Mouse (Mus musculus): ENCODE data around the gene Tbc1d24.

The Tbc1d24 gene

GRCm38 (mm10) chr17:24209916-24210240 is 4.5 kb upstream of the Tbc1d24 start:
- no peak for DNase-seq (ENCODE audit: low spot score)

- peak; percentile 46 for DNase-seq (ENCODE audit: low spot score)
Observed at GRCm38 (mm10) chr17:24209043-24209915, 3.9 kb upstream of the Tbc1d24 start, which contains the start of gene Ntn3. Gene Ntn3, minus strand, starts transcription at chr17:24209531.

GRCm38 (mm10) chr17:24208641-24209042 is 3.3 kb upstream of the Tbc1d24 start:
- DNase-seq (ENCODE audit: low spot score) = peak; percentile 48

GRCm38 (mm10) chr17:24207768-24208640 is 2.6 kb upstream of the Tbc1d24 start:
- no peak for DNase-seq (ENCODE audit: low spot score)

- DNase-seq (ENCODE audit: low spot score) = peak; percentile 64
Observed at GRCm38 (mm10) chr17:24206451-24207351, 1.3 kb upstream of the Tbc1d24 start.

GRCm38 (mm10) chr17:24205908-24206361 is 573 bp upstream of the Tbc1d24 start:
- peak; percentile 43 for DNase-seq (ENCODE audit: low spot score)

GRCm38 (mm10) chr17:24204846-24205245 is 516 bp downstream of the Tbc1d24 start:
- DNase-seq (ENCODE audit: low spot score) = no peak

- no peak for DNase-seq (ENCODE audit: low spot score)
Observed at GRCm38 (mm10) chr17:24203611-24204534, 1.5 kb downstream of the Tbc1d24 start.

GRCm38 (mm10) chr17:24203068-24203467 is 2.3 kb downstream of the Tbc1d24 start:
- no peak for DNase-seq (ENCODE audit: low spot score)

GRCm38 (mm10) chr17:24201092-24201491 is 4.3 kb downstream of the Tbc1d24 start:
- DNase-seq (ENCODE audit: low spot score) = no peak

GRCm38 (mm10) chr17:24199741-24200140 is 5.6 kb downstream of the Tbc1d24 start:
- DNase-seq (ENCODE audit: low spot score) = no peak

GRCm38 (mm10) chr17:24199252-24199651 is 6.1 kb downstream of the Tbc1d24 start:
- DNase-seq (ENCODE audit: low spot score) = no peak

- DNase-seq (ENCODE audit: low spot score) = no peak
Observed at GRCm38 (mm10) chr17:24197032-24197824, 8.1 kb downstream of the Tbc1d24 start.

GRCm38 (mm10) chr17:24195349-24195748 is 10.0 kb downstream of the Tbc1d24 start:
- no peak for DNase-seq (ENCODE audit: low spot score)

- DNase-seq (ENCODE audit: low spot score) = no peak
Observed at GRCm38 (mm10) chr17:24193769-24194168, 11.6 kb downstream of the Tbc1d24 start.

GRCm38 (mm10) chr17:24193268-24193667 is 12.1 kb downstream of the Tbc1d24 start:
- no peak for DNase-seq (ENCODE audit: low spot score)

GRCm38 (mm10) chr17:24192848-24193247 is 12.5 kb downstream of the Tbc1d24 start:
- DNase-seq (ENCODE audit: low spot score) = no peak

GRCm38 (mm10) chr17:24191481-24191880 is 13.9 kb downstream of the Tbc1d24 start:
- DNase-seq (ENCODE audit: low spot score) = no peak

- DNase-seq (ENCODE audit: low spot score) = no peak
Observed at GRCm38 (mm10) chr17:24190934-24191333, 14.4 kb downstream of the Tbc1d24 start.

- DNase-seq (ENCODE audit: low spot score) = no peak
Observed at GRCm38 (mm10) chr17:24174259-24174658, 31.1 kb downstream of the Tbc1d24 start.
